Mouse (Mus musculus): ENCODE data around the gene Abcc10. TPM values are rescaled to one million over a fixed set of nuclear protein-coding genes. Genes with fewer than 3 reads are reported as not detected.

Gene Abcc10
- total RNA-seq (2014; fragmentation: Nextera tagmentation) (2.1 and 4.1 TPM in 2 replicates), total RNA-seq (2017) (0.95 and 1.0 TPM in 2 replicates)

DNA sequence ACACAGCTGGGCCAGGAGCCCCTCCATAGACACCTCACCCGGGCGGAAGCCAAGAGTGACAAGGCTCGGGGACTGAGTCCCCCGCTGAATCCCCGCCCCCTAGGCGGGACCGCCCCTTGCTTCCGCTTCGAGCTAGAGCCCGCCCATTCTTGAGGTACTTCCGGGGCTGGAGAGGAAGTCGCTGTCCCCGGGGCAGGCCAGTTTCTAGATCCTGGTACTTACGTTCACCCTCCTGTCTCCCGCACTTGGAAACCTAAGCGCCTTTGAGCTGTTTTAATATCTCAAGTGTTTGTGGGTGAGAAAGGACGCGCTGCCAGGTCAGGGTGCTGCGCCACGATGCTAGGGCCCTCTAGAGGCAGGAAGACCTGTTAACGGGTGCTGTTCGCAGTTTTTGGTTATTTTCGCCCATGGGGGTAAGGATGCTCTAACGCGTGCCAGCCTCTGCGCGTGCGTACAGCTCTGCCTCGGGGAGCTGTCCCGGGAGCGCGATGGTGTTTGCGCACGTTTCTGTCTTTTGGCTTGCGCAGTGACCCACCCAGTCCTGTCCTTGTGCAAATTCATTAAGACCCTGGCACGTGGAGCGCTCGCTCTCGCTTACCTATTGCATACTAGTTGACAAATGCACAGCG, at the start of gene Abcc10:
TSS of gene Abcc10 (minus strand) at position 447 of the 629 bp plus-strand sequence.
- peak; percentile 97 for ATAC-seq (replicated peaks; ENCODE audit: poor library complexity, severe bottlenecking)

DNA sequence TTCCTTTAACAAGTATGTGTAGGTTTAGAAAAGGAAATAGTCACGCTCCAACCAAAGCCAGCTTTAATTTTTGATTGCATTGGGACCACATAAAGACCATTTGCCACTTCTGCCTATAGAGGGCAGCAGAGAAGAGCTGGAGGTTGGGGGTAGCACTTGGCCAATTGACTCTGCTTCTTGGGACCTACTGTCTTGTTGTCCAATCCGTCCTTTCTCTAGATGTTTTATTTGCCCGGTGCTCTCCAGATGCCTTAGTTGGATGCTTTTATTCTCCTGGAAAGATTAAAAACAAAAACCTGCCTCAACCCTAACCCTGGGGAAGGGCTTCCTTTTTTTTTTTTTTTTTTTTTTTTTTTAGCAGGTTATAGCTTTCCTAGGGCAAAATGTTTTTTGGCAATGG, 43.6 kb upstream of the Abcc10 start:
- ATAC-seq (replicated peaks; ENCODE audit: poor library complexity, severe bottlenecking) = peak; percentile 61

DNA sequence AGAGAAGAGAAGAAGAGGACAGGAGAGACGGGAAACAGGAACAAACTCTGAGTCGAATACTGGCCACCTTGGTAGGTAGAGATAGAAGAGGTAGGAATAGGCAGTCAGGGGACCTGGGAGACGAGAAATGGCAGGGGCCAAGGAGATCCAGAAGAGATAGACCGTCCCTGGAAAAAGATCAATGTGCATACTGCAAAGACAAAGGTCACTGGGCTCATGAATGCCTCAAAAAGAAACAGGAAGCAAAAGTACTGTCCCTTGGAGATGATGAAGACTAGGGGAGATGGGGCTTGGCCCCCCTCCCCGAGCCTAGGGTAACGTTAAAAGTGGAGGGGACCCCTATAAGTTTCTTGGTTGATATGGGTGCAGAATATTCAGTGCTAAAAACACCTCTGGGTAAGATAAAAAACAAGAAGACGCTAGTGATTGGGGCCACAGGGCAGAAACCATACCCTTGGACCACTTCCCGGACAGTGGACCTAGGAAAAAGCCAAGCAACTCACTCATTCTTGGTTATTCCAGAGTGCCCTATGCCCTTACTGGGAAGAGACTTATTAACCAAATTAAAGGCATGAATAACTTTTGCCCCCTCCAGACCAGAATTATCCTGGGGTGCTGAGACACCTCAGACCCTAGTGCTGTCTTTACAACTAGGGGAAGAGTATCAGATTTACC, 23.0 kb upstream of the Abcc10 start:
- no peak for ATAC-seq (replicated peaks; ENCODE audit: poor library complexity, severe bottlenecking)

DNA sequence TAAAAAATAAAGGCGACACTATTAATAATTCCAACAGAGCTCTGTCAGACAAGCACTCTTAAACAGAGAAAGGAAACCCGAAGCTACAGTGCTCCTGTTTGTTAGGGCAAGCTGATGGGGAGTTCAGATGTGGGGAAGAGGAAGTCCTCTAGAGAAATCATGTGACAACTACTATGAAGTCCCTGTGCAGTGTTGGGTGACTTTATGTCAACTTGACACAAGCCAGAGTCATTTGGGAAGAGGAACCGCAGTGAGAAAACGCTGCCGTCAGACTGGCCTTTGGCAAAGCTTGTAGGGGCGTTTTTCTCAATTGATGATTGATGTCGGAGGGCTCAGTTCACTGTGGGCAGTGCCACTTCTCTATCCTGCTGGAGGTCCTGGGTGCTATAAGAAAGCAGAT, 13.1 kb upstream of the Abcc10 start:
- ATAC-seq (replicated peaks; ENCODE audit: poor library complexity, severe bottlenecking) = peak; percentile 77

DNA sequence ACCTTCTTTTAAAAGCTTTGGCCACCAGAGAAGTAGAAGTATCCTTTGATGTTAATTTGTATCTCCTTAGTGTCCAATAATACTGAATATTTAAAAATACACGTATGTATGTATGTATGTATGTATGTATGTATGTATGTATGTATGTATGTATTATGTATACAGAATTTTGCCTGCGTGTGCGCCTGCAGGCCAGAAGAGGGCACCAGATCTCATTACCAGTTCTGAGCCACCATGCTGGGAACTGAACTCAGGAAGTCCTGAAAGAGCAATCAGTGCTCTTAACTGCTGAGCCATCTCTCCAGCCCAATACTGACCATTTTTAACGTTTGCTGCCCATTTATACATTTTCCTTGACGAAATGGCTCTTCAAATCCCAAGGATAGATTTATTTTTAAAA, 8.3 kb upstream of the Abcc10 start:
- ATAC-seq (replicated peaks; ENCODE audit: poor library complexity, severe bottlenecking) = peak; percentile 50; the same call in 1 of the 2 replicates

DNA sequence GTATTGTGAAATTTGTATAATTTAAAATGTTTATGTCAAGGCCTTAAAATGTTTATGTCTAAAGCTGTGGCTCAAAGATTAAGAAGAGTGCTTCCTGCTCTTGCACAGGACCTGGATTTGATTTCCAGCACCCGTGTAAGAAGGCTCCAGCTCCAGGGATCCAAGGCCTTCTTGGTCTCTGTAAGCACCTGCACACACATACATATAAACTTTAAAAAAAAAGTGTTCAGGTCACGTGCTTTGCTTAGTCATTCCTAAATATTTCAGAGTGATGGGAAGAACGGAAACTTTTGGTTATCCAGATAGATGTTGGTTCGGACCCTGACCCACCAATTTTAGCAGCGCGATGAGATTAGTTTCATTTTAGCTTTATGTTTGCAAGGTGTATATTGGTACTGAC, 571 bp upstream of the Abcc10 start:
- no peak for ATAC-seq (replicated peaks; ENCODE audit: poor library complexity, severe bottlenecking)

DNA sequence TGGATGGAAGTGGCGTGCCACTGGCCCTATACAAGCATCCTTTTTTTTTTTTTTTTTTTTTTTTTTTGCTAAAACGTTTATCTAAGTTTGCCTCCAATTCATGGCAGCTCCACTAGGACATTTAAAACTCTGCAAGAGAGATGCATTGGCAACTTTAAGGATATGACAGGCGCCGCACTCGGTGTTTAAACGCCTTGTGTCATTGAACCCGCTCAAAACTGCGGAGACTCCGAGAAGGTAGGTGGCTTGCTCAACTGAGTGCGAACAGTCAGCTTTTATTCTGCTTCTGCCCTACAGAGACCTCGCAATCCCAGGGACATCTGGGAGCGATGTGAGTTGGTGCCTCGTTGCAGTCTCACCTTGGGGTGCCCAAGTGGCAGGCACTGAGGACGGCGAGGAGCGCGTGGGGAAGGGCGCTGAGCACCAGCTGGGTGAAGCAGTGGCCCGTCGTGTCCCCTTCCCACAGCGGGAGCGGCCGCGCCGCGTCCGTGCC, 693 bp downstream of the Abcc10 start:
- no peak for ATAC-seq (replicated peaks; ENCODE audit: poor library complexity, severe bottlenecking)

DNA sequence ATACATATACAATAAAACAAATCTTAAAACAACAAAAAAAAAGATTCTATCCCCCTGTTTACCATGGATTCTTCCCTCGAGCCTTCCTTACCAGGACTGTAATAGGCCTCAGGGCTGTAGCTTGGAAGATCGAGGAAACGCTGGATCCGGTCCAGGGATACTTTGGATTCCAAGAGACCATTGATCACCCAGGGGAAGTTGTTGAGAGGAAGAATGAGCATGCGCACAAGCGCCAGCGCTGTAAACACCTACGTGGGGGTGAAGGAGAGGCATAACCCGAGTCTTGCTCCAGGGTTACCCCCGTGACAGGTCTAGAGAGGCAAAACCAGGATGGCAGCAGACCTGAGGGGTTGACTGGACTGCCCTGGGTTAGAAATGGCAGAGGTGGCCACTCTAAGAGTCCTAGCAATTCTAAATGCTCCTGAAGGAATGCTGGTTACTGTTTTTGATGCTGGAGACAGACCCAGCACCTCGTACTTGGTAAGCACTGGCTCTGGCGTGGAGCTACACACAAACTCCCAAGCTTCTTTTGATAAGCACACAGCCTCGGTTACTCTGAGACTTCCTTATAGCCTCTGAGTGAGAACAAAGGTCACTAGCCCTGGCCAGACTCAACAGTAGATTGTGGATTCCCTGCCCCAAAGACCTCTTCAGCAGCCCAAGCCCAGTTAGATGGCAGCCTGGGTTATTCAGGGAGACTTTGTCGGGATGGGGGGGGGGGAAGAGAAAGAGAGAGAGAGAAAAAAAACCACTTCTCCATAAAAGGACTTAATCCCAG, 5.9 kb downstream of the Abcc10 start:
- ATAC-seq (replicated peaks; ENCODE audit: poor library complexity, severe bottlenecking) = no peak

DNA sequence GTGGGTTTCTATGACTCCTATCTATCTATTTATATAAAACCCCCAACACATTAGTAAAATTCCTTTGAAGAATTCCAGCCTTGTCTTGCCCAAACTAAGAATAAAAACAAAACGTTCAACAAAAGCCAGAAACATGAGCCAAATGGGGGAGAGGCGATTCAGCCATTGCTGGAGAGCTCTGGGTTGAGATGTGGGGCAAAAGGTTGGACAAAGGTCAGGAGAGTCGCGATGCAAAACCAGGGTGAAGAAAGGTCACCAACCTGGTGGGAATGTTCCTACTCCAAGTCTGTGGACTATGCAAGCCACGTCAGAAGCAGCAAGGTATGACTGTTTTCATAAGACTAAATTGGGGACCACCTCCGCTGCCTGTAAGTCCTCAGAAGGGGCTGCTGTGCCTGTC, 7.7 kb downstream of the Abcc10 start:
- no peak for ATAC-seq (replicated peaks; ENCODE audit: poor library complexity, severe bottlenecking)

DNA sequence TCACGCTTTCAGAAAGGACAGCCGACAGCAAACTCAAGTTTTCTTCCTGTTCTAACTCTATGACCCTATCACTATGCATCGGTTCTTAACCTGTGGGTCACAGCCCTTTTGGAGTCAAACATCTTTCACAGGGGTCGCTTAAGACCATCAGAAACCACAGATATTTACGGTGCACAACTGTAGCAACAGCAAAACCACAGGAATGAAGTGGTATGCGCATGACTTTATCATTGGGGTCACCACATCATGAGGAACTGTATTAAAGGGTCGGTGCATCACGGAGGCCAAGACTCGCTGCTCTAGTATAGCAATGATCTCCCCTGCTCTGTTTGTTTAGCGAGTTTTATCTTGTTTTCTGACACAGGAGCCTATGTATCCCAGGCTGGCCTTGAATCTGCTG, 12.3 kb downstream of the Abcc10 start:
- ATAC-seq (replicated peaks; ENCODE audit: poor library complexity, severe bottlenecking) = no peak

DNA sequence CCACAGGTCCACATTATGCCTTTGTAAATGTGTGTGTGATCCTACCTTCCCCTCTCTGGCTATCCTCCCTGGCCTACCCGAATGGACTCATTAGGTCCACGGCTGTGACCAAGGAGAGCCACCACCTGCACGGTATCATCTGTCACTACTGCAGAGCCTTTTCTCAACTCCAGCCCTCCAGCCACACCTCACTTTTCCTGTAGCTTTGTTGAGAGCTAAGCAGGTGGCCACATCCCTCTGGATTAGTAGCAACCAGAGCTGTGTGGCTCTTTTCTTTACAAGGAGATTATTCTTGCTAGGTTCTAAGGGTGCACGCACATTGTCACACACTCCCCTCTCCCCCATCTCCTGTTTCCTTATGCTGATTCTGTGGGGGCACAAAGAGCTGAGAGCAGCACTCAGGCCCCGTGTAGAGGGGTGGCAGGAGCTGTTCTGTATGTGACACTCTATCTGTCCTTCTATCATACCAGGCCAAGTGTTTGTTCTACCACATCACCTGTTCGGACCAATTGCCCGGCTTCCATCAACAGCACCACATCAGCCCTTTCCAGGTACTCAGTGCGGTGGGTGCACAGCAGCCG, 14.9 kb downstream of the Abcc10 start:
- no peak for ATAC-seq (replicated peaks; ENCODE audit: poor library complexity, severe bottlenecking)

DNA sequence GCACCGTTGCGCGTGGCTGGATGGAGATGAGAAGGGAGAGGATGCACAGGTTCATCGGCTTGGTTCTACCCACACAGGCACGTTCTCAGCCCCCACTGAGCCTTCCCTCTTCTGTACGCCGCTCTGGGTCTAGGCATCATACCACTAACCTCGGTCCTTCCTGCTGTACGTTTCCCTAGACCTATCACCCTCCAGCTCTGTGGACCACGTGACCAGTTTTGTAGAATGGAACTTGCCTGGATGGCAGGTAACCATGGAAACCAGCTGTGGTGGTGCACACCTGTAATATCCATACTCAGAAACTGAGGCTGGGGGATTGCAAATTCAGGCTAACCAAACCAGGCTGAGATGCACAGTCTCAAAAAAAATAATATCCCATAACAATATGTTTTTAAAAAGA, 17.6 kb downstream of the Abcc10 start:
- no peak for ATAC-seq (replicated peaks; ENCODE audit: poor library complexity, severe bottlenecking)

DNA sequence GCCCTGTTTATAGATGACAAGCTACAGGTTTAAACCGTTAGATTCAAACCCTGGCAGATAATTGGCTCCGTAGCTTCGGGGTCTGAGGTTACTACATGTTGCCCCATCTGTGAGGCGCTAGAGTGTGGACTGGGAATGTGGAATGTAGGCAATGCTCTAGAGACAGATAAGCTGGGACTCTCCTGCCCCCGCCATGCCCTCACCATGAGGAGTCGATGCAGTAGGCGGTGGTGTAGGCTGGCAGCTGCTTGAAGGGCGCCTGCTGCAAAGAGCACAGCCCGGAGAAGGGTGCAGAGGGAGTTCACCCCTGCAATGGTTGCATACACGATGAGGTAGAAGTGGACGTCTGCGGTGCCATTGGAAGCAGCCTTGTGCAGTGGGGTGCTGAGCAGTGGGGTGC, 18.3 kb downstream of the Abcc10 start:
- no peak for ATAC-seq (replicated peaks; ENCODE audit: poor library complexity, severe bottlenecking)

DNA sequence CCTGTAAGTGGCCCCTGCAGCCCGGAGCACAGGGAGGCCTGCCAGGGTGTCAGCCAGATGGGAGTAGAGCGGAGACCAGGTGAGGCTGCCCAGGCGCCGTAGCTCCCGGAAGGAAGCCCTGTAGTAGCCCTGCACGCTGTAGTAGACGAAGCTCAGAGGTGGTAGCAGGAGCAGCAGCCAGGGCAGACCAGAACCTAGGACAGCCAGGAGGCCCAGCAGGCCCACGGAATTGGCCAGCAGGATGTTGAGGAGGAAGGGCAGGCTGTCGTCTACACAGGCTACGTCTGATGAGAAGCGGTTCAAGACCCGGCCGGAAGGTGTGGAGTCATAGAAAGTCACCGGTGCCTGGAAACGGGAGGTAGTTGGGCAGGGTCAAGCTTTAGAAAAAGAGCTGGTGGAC, 21.2 kb downstream of the Abcc10 start:
- ATAC-seq (replicated peaks; ENCODE audit: poor library complexity, severe bottlenecking) = no peak

DNA sequence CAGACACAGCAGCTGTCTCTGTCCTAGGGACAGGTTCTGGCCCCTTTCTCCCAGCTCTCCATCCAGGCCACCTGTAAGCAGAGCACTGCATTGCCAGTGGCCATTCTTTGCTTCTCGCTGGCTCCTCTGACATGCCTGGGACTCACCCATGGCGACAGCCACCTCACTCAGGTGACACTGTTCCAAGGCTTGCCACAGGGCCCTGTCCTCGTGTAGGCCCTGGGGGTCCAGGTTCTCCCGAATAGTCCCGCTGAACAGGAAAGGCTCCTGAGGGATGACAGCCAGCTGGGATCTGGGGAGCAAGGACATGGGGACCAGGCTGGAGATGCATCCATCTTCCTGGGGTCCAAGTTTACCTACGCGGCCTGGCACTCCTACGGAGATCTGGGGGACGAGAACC, 24.0 kb downstream of the Abcc10 start:
- ATAC-seq (replicated peaks; ENCODE audit: poor library complexity, severe bottlenecking) = no peak

DNA sequence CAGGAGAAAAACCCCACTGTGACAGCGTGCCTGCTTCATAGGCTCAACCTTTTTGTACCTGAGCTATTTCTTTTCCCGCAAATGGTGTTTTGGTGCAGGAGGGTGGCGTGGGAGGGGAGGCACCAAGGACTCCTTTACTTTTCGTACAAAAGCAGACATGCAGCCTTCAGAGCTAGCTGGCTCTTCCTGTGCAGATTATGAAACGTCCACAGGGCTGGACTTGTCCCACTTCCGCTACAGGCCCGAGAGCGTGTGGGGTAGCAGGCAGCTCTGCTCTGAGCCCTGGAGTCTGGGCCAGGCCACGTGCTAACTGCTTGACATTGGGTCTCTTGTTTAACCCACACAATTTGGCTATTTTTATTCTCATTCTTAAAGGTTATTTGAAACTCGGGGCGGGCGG, 26.3 kb downstream of the Abcc10 start:
- peak; percentile 56 for ATAC-seq (replicated peaks; ENCODE audit: poor library complexity, severe bottlenecking)

DNA sequence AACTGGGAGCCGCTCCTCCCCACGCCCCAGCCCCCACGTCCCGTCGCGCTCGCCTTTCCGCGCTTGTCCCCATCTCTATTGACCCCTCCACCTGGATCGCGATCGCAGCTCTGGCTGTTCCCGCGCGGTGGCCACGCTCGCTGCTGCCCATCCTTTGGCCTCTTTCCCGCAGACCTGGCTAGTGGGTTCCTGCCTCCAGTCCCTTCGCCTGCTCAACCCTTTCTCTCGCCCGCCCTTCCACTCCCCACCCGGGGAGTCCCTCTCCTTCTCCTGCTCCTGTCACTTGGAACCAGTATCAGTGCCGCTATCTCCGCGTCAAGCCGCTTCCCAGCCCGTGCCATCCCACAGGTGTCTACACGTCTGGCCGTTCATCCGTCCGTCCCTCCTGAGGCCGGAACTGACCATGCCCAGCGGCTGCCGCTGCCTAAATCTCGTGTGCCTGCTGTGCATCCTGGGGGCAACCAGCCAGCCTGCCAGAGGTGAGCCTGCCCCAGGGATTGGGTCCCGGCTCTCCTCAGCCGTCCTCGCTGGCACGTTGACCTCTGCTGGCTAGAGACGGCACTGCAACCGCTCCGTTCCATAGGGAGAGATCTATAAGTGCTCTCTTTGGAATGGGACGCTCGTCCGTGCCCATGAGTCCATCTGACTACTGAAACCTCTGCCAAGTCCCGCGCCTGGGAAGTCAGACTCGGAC, 29.8 kb downstream of the Abcc10 start:
- ATAC-seq (replicated peaks; ENCODE audit: poor library complexity, severe bottlenecking) = peak; percentile 83

DNA sequence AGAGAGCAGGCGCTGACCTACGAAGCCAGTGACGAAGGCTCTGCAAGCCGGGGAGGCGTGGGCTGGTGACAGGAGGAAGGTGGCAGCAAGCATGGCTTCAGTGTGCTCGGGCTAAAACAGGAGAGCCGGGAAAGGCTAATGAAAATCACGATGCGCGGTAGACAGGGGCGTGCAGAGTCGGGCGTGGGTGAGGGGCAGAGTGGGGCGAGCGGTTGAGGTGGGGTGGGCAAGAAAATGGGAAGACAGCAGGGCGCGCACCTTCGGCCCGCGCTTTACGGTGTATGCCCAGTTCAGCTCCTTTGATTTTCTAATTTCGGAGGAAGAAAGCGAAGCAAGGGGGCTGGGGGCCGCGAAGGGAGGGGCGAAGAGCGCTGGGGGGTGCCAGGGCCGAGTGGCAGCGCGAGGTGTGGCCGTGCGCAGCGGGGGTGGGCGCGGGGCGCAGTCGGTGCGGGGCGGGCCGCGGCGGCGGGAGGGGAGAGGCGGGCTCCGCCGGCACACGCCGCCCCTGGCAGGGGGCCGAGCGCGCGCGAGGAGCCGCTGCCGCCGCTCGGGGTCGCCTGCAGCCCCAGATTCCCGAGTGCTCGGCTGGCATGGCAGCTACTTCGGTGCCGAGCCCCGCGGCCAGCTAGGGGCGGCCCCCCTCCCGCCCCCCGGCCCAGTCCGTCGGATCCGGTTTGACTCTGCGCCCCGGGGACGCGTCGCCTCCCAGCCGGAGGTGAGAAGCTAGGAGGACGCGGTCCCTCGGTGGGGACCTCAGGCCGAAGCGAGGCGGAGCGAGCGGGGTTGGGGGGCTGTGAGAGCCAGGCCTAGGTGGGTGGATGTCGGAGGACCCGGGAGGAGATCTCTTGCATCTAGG, 30.6 kb downstream of the Abcc10 start, which contains the start of gene Dlk2:
TSS of gene Dlk2 (plus strand) at position 58 of the 856 bp plus-strand sequence.
- 0 out of 2 replicates have a peak, but pooled peaks have one; percentile 12 for ATAC-seq (replicated peaks; ENCODE audit: poor library complexity, severe bottlenecking)

DNA sequence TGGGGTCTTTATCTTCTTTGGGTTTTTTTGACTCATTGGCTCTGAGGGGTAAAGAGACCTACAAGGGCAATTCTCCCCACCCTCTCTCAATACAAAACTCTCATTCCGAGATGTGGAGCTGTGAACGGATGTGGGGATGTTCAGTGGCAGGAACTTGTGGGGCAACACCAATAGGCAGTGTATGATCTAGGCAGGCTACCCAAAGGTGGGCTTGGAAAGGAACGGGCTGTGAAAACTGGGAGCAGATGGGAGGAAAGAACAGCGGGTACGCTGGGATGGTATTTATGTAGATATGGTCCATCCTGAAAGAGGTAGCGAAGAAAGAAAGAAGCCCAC, 31.2 kb downstream of the Abcc10 start:
- ATAC-seq (replicated peaks; ENCODE audit: poor library complexity, severe bottlenecking) = no peak

Data from granulocyte monocyte progenitor cell, adult 5-6 weeks (primary cell).